Mouse (Mus musculus): Measurements from ENCODE around the gene Ccr2. TPM values are rescaled to one million over a fixed set of nuclear protein-coding genes. Genes with fewer than 3 reads are reported as not detected.

Gene Ccr2
- 6.8 TPM for polyA plus RNA-seq (2014; fragmentation: Illumina TruSeq; extraction: RNeasy Lipid Tissue Mini Kit (QIAGEN cat#74804); ENCODE audit: low replicate concordance)

DNA sequence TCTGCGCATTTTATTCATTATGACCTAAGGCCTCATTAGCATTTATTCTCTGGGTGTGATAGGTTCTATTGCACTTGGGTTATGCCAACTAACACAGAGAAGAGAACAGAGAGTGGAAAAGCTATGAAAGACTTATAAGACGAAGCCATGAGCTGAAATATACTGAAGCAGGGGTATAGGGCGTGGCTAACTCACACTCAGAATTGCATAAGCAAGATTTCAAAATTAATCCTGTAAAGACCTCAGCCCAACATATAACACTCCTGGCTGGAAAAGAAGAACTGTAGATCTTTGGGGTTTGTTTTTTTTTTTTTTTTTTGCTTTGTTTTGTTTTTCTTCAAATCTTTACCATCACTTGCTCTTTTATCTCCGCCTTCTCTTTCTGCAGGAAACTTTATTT, at the start of gene Ccr2:
TSS of gene Ccr2 (plus strand) at position 228 of the 400 bp plus-strand sequence.

DNA sequence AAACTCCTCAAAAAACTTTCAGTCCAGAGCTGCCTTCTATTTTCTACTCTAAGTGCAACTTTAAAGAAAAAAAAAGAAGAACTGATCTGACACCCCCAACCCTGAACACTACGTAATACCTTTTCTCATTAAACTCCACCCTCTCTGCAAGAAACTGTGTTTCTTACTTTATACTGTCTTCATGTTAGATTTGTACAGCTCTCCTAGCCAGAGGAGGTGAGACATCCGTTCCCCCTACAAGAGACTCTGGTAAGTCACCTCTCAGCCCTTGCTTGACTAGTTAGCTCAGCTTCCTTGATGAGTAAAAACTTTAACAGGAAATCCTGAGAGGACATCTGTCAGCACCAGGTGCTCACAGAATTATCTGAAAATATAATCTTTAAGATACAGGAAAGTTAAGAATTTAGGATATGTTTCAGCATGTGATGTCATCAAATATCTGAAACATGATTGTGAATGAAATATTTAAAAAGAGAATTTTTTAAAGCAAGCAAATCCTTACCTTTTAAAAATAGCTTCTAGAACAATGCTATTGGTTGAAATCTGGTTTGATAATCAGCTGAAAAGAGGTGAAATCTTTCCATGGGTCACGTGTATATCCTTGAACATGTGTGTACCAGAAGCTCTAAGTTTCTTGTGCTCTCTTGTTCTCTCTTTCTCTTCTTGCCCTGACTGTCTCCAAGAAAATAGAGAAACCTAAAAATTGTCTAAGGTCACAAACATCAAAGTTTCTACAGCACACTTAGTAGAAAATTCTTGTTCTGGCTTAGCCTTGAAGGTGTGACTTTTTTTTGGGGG, 19.8 kb downstream of the Ccr2 start, which contains the start of gene Ccr5:
TSS of gene Ccr5 (plus strand) at position 157 of the 798 bp plus-strand sequence.

Other genes starting within 250 kb of the Ccr2 start
- gene Xcr1, start 239.9 kb upstream of the Ccr2 start, polyA plus RNA-seq (2014; fragmentation: Illumina TruSeq; extraction: RNeasy Lipid Tissue Mini Kit (QIAGEN cat#74804); ENCODE audit: low replicate concordance): 2.1 TPM
- 24.9 TPM for gene Ccr1, start 133.3 kb upstream of the Ccr2 start, polyA plus RNA-seq (2014; fragmentation: Illumina TruSeq; extraction: RNeasy Lipid Tissue Mini Kit (QIAGEN cat#74804); ENCODE audit: low replicate concordance)
- 0.37 TPM for gene Ccr1l1, start 123.5 kb upstream of the Ccr2 start, polyA plus RNA-seq (2014; fragmentation: Illumina TruSeq; extraction: RNeasy Lipid Tissue Mini Kit (QIAGEN cat#74804); ENCODE audit: low replicate concordance)
- 4.2 TPM for gene Ccr3, start 80.0 kb upstream of the Ccr2 start, polyA plus RNA-seq (2014; fragmentation: Illumina TruSeq; extraction: RNeasy Lipid Tissue Mini Kit (QIAGEN cat#74804); ENCODE audit: low replicate concordance)
- 6.3 TPM for gene Ccr5, start 19.6 kb downstream of the Ccr2 start, polyA plus RNA-seq (2014; fragmentation: Illumina TruSeq; extraction: RNeasy Lipid Tissue Mini Kit (QIAGEN cat#74804); ENCODE audit: low replicate concordance)
- 191 TPM for gene 2010315B03Rik, start 210.7 kb downstream of the Ccr2 start, polyA plus RNA-seq (2014; fragmentation: Illumina TruSeq; extraction: RNeasy Lipid Tissue Mini Kit (QIAGEN cat#74804); ENCODE audit: low replicate concordance)